Mouse (Mus musculus): ENCODE data around the gene Tomm40.

DNA sequence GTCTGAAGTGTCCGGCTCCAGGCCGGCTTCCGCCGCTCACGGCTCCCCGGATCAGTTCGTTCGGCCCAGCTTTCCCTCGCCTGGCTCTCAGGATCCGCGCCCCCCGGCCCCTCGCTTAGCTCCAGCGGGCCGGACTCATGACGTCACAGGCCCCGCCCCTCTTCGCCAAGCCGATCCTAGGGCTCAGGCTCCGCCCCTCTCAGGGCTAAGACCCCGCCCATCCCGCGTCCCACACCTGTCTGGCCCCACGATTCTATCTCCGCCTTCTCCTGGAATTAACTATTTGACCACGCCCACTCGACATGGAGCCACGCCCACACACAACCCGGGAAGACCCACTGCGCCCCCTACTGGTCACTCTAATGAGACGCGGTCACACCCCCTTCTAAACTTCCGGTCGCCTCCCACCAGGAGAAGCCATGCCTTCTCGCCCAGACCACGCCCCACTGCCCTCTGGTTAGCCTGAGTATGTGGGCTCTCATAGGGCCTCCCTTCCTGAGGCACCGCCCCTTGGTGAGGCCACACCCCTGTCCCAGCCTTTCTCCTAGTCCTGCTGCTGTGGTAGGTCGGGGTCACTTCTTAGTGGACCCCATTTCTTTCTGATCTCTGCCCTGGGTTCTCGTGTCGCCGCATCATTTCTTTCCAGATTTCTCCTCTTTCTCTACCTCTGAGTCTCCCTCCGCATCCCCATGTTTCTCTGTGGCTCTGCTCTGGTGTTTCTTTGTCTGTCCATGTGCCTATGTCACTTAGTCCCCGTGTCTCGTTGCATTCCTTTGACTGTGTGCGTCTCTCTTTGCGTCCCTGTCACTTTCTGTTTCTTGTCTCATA, 34.4 kb upstream of the Tomm40 start:
- TF ChIP-seq CTCF (IDR thresholded peaks at IDR 0.05; ENCODE audit: borderline replicate concordance, control insufficient read depth, extremely low read depth, insufficient read depth, low read length, poor library complexity) (peak; percentile 74), POLR2A (IDR thresholded peaks at IDR 0.05; ENCODE audit: control insufficient read depth, extremely low read depth, insufficient read depth, low read length, poor library complexity) (no peak)

Measured in thymus, adult 2 months (tissue).